Mouse (Mus musculus): ENCODE measurements around the gene Fbln5.

The Fbln5 gene

GRCm38 (mm10) chr12:101810515-101810914 lies 8.3 kb downstream of the Fbln5 start:
- no peak for DNase-seq (ENCODE audit: low read depth, low spot score)

GRCm38 (mm10) chr12:101807400-101807799 lies 11.5 kb downstream of the Fbln5 start:
- DNase-seq (ENCODE audit: low read depth, low spot score) = no peak

GRCm38 (mm10) chr12:101802445-101802844 lies 16.4 kb downstream of the Fbln5 start:
- DNase-seq (ENCODE audit: low read depth, low spot score) = no peak

- DNase-seq (ENCODE audit: low read depth, low spot score) = no peak
Measured at GRCm38 (mm10) chr12:101801744-101802143, 17.1 kb downstream of the Fbln5 start.

- DNase-seq (ENCODE audit: low read depth, low spot score) = no peak
Measured at GRCm38 (mm10) chr12:101801051-101801450, 17.8 kb downstream of the Fbln5 start.

- DNase-seq (ENCODE audit: low read depth, low spot score) = no peak
Measured at GRCm38 (mm10) chr12:101798189-101798922, 20.5 kb downstream of the Fbln5 start.

- DNase-seq (ENCODE audit: low read depth, low spot score) = no peak
Measured at GRCm38 (mm10) chr12:101794458-101794857, 24.4 kb downstream of the Fbln5 start.

- no peak for DNase-seq (ENCODE audit: low read depth, low spot score)
Measured at GRCm38 (mm10) chr12:101793221-101793621, 25.6 kb downstream of the Fbln5 start.

GRCm38 (mm10) chr12:101792684-101793083 lies 26.2 kb downstream of the Fbln5 start:
- DNase-seq (ENCODE audit: low read depth, low spot score) = no peak

GRCm38 (mm10) chr12:101789767-101790166 lies 29.1 kb downstream of the Fbln5 start:
- DNase-seq (ENCODE audit: low read depth, low spot score) = no peak

- no peak for DNase-seq (ENCODE audit: low read depth, low spot score)
Measured at GRCm38 (mm10) chr12:101789250-101789649, 29.6 kb downstream of the Fbln5 start.

GRCm38 (mm10) chr12:101782787-101783186 lies 36.1 kb downstream of the Fbln5 start:
- no peak for DNase-seq (ENCODE audit: low read depth, low spot score)

- DNase-seq (ENCODE audit: low read depth, low spot score) = no peak
Measured at GRCm38 (mm10) chr12:101780915-101781314, 37.9 kb downstream of the Fbln5 start.

GRCm38 (mm10) chr12:101777613-101778325 lies 41.1 kb downstream of the Fbln5 start:
- no peak for DNase-seq (ENCODE audit: low read depth, low spot score)

- no peak for DNase-seq (ENCODE audit: low read depth, low spot score)
Measured at GRCm38 (mm10) chr12:101776383-101776782, 42.5 kb downstream of the Fbln5 start.

GRCm38 (mm10) chr12:101774116-101774515 lies 44.7 kb downstream of the Fbln5 start:
- DNase-seq (ENCODE audit: low read depth, low spot score) = no peak

- DNase-seq (ENCODE audit: low read depth, low spot score) = no peak
Measured at GRCm38 (mm10) chr12:101772962-101773361, 45.9 kb downstream of the Fbln5 start.

GRCm38 (mm10) chr12:101770283-101771015 lies 48.4 kb downstream of the Fbln5 start:
- DNase-seq (ENCODE audit: low read depth, low spot score) = no peak

GRCm38 (mm10) chr12:101767306-101768053 lies 51.4 kb downstream of the Fbln5 start:
- no peak for DNase-seq (ENCODE audit: low read depth, low spot score)

GRCm38 (mm10) chr12:101766228-101766852 lies 52.5 kb downstream of the Fbln5 start:
- DNase-seq (ENCODE audit: low read depth, low spot score) = no peak

GRCm38 (mm10) chr12:101764870-101765269 lies 54.0 kb downstream of the Fbln5 start:
- no peak for DNase-seq (ENCODE audit: low read depth, low spot score)

All from c-Kit-negative CD71-positive TER-119-positive erythroid progenitor cells, embryonic 14.5 days (primary cell).